Mouse (Mus musculus) layer of hippocampus, adult 18-20 months (tissue): ENCODE measurements at regions not wholly inside any gene's neighbourhood (a gene's known extent, or its start where the extent isn't known, plus 50 kb on each side); places are given as distances from the start of the nearest gene placed in this dataset.

Experiments used
- DNase-seq, 2 experiments: peaks; one replicate each; pipeline ENCODE4 v3.0.0; 2022; ENCODE audit warnings: low spot score in 2 of 2

DNA sequence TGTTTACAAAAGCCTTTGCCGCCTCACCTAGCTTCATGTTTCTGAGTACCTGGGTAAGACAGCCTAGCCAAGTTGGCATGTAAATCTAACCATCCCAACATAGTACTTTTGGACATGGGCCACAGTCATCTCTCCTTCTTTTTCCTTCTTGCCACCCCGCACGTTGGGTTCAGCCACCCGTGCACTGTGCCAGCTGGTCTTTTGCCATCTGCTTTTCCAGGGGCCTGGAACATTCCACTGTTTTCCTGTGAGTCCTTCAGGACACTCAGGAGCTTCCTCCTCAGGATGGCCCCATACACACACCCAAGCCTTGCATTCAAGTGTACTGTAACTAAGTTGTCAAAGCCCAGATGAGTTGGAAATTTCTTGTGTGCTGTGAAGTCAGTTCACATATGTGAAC, 132.2 kb upstream of the Jun start:
- no peak for DNase-seq

DNA sequence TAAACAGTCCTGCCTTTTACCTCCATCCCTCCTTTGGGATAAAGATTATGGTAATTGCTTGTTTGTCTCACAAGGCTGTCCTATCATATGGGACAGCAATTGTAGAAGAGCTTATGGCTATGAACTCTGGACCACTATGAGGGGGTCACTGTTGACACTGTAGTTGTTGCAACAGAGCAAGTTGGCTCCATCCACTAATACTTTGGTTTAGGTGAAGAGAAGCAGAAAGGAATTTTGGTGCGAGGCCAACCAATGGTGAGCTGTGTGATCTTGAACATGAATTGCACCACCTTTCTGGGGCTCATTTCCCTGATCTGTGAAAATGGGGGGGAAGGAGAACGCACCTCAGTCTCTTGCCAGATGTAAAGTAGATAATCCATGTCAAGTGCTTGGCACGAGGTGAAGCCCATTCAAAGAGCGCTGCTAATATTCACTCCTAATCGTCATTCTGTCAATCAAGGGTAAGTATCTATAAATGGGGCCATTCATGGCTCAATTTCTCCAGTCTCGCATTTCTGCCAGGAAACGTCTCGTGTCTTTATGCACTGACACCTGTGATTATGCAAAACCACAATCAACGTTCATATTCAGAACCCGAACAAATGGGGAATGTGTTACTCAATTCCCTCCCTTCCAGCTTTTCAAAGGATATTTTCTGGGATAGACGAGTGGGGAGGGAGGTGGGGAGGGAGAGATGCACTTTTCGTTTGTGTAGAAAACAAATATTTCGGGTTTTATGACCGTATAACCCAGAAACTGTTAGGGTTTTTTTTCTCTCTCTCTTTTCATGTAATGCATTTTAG, 133.3 kb upstream of the Jun start:
- DNase-seq, result no peak

- DNase-seq, result no peak
Measured at GRCm38 (mm10) chr4:95185916-95186200, 133.8 kb upstream of the Jun start.

GRCm38 (mm10) chr4:95188107-95188506, 136.1 kb upstream of the Jun start:
- DNase-seq, result no peak

DNA sequence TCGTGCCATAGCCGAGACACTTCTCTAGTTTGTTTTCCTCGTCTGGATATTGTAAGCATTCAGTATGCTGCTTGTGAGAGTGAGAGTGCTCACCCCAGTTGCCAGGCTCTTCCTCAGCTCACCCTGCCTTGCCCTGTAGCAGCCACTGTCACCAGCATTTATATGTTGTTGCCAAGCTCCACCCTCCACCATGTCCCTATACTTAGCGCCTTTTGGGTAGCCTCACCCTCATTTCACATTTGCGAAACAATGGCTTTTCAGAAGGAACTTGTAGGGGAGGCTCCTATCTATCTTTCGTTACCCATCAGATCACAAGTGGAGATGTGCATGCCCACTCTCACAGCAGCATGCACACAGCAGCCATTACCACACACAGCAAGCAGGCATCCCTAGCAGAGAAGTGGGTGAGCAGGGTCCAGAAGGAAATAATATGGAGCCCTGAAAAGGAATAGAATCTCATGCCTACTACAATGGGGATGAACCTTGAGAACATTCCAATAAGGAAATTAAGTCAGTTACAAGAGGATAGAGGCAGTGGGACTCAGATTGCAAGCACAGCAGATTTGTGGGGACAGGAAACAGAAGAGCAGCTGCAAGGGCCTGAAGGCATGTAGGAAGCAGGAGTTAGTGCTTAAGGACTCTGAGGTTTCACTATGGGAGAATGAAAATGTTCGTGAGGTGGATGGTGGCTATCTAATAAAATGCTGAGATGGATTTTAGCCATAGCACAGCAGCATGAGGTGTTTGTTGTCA, 139.8 kb upstream of the Jun start:
- DNase-seq, result no peak

GRCm38 (mm10) chr4:95192562-95192961, 140.5 kb upstream of the Jun start:
- DNase-seq, result no peak

- DNase-seq, result no peak
Measured at GRCm38 (mm10) chr4:95193028-95193427, 141.0 kb upstream of the Jun start.

DNA sequence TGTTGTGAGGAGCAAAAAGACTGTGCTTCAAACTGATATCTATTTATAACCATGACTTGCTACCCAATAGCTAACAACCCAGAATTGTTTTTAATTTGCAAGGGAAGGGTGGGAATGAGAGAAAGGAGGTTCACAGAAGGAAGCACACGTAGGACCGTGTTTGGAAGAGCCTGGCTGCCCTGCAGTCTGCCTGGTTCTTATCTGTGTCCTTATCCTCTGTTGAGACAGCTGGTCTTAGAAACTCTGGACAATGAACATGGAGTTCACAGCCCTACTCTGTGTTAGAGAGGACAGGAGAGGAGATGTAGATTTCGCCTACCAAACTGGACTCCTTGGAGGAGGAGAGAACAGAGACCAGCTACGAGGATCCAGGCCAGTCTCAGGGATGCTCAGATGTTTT, 141.5 kb upstream of the Jun start:
- DNase-seq, result no peak

DNA sequence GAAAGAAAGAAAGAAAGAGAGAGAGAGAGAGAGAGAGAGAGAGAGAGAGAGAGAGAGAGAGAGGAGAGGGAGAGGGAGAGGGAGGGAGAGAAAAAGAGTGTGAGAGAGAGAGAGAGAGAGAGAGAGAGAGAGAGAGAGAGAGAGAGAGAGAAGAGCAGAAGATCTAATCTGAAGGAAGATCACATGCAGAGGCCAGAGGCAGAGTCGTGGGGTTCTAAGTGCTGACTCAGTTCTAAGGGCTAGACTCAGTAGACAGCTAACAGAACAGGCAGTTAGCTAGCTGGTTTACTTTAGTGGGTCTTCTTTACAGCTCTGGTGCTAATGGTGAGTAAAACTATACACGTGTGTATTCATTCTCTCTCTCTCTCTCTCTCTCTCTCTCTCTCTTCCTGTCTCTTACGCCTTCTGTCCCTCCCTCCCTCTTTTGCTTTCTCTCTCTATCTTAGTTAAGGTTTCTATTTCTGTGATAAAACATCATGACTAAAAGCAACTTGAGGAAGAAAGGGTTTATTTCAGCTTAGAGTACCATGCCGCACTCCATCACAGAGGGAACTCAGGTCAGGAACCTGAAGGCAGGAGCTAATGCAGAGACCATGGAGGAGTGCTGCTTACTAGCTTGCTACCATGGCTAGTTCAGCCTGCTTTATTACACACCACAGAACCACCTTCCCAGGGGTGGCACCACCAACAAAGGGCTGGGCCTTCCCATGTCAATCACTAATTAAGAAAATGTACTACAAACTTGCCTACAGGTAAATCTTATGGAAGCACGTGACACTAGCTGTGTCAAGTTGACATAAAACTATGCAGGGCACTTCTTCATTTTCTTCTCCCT, 142.8 kb upstream of the Jun start:
- DNase-seq, result no peak

- DNase-seq, result no peak
Measured at GRCm38 (mm10) chr4:95196106-95196505, 144.1 kb upstream of the Jun start.

- DNase-seq, result peak; percentile 10 to 41
Measured at GRCm38 (mm10) chr4:95197077-95197711, 145.2 kb upstream of the Jun start.

DNA sequence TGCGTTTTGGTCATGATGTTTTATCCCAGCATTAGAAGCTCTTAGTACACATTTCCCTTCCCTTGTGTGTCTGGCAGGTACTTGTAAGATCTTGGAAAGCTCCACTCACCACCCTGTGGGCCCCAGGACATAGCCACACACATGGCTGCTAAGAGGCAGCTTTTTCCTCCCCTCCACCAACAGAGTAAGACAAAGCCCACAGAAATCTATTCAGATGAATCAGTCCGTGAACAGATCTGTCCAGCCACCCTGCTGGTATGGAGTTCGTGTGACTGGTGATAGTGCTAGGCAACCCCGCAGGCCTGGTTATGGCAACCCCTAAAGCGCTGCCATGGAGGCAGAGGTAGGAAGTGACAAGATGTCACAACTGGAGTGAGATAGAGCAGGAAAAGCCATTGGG, 147.4 kb upstream of the Jun start:
- DNase-seq, result no peak

DNA sequence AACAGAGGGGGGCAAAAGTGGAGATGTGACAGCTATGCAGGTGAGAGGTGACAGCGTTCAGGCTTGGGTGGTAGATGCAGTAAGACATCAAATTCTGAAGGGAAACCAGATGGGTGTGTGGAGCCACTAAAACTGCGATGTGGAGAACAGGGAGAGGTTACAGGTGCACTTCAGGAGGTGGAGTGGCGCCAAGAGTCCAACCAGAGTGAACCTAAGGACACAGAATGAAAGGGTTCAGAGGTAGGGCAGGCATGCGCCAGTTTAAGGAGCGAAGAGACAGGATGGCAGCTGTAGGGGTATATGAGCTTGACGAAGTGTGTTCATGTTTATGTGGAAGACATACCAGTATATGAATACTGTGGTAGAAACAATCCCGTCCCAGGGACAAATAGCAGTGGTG, 148.1 kb upstream of the Jun start:
- no peak for DNase-seq

GRCm38 (mm10) chr4:95202478-95202877, 150.5 kb upstream of the Jun start:
- DNase-seq, result no peak

- DNase-seq, result no peak
Measured at GRCm38 (mm10) chr4:95203577-95203976, 151.6 kb upstream of the Jun start.

DNA sequence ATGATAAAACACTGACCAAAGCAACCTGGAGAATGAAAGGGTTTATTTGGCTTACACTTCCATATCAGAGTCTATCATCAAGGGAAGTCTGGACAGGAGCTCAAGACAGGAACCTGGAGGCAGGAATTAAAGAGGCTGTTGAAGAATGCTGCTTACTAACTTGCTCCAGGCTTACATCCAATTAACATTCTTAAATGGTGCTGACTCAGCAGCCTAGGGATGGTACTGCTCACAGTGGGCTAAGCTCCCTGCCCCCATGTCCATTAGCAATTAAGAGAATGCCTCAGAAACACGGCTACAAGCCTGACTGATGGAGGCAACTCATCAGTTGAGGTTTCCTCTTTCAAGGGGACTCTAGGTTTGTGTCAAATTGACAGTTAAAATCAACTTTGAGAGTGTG, 153.3 kb upstream of the Jun start:
- DNase-seq, result no peak

GRCm38 (mm10) chr4:95207783-95208182, 155.8 kb upstream of the Jun start:
- no peak for DNase-seq

GRCm38 (mm10) chr4:95208827-95209226, 156.8 kb upstream of the Jun start:
- no peak for DNase-seq

DNA sequence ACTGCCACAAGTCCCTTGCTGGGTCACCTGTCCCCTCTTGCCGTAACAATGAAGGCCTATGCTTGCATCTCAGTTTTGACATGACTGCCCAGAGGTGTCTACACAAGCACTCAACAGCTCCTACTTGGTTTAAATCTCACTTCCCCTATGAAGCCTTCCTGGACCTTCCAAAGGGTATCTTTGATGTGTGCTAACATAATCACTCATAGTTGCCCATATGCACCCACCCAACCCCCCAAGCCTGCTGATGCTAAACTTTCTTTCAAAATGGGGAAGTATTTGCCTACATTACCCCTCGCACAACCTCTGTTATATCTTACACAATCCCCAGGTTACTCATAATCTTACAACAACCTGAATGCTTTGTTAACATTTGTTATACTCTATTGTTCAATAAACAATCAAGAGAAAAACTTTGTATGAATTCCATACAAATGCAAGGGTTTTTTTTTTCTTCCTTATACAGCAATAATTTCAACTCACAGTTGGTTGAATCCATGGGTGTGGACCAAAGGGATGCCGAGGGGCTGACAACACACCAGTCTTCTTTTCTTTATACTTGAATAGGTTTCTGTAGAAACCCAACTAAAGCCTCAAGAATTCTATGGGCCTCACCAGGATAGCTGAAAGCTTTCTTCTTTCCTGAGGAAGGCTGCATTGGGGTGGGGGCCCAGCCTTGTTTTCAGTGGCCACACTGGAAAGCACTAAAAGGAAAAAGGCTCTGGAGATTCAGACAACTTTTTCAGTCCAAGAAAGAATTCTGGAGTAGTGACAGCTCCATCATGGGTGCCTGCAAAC, 157.5 kb upstream of the Jun start:
- no peak for DNase-seq

GRCm38 (mm10) chr4:95212561-95212960, 160.5 kb upstream of the Jun start:
- DNase-seq, result no peak

GRCm38 (mm10) chr4:95213026-95213425, 161.0 kb upstream of the Jun start:
- DNase-seq, result no peak
